Mouse (Mus musculus) kidney, postnatal 36 days (tissue): ENCODE measurements around the gene Prkg1.
"Not testable (repeated sequence)": the region's sequence is repeated elsewhere in the genome, so short reads cannot be mapped to it uniquely, and the experiment has no call there.

Experiments
- DNase-seq, 2 experiments: peaks; one replicate each; pipeline ENCODE4 v3.0.0; 2021 to 2022; ENCODE audit warnings: mixed read lengths in 2 of 2

The Prkg1 gene

DNA sequence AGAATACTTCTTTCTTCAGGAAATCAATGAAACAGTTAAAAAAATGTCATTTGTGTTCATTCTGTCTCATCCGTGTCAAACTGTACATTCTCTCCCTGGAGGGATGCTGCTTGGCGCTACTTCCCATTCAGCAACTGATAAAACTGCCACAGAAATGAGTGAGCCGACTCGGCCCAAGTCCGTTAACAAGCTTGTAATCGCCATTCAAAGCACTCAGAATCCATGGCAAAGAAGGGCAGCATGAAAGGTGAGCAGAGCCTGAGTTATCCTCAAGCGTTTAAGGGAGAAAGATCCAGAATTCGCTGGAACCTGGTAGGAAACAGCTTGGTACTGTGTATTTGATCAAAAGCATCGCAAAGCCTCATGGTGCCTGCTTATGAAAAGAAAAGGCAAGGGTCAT is 339.6 kb downstream of the Prkg1 start:
- no peak for DNase-seq

DNA sequence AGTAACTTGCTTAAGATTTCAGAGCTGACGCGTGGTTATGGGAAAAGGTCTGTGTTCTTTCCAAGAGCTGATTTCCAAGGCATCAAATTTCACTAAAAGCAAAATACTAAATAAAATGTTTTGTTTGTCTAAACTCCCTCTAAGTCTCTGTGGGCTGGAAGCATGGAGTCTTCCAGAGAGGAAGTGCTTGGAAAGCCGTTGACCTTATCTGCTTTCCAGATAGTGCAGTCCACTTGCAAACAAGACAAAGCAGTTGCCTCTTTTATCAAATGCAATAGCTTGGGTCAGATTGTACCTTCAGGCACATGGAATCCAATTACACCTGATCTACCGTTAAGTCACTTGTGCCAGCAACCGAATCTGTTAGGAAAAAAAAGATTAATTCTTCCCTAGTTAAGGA is 340.5 kb downstream of the Prkg1 start:
- DNase-seq = peak in 1 of 2 experiments; percentile 13

DNA sequence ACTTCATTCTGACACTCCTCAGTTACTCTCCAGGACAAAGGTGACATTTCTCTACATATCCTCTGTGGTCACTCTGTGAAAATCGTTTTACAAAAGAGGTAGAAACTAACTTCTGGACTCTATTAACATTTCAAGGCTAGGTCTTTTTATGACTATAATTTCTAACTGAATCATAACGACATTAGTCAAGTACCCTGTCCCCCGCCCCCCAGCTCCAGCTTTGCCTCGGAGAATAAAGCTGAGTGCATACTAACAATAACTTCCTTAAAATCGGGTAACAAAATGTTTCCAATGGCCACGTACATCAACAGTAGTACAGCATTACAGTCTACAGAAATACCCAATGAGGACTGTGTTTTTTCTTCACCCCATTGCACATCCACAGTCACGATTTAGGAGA is 351.3 kb downstream of the Prkg1 start:
- DNase-seq = no peak

DNA sequence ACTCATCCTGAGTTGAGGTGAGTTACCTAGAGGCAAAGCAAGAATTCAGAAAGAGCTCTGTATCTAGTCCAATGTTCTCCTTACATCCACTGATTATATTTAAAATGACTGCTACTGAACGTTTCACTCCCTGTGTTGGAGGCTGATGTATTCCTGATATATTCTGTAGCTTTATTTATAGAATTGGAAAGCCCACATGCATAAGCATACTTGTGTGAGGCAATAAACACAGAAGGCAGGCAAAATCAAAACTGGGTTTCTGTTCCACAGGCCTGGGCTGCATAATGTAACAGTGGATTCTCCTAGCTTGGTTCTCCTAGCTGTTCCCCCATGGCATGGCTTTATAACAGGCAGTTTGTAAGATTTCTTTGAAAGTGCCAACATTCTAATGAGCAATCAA is 368.7 kb downstream of the Prkg1 start:
- DNase-seq = no peak

DNA sequence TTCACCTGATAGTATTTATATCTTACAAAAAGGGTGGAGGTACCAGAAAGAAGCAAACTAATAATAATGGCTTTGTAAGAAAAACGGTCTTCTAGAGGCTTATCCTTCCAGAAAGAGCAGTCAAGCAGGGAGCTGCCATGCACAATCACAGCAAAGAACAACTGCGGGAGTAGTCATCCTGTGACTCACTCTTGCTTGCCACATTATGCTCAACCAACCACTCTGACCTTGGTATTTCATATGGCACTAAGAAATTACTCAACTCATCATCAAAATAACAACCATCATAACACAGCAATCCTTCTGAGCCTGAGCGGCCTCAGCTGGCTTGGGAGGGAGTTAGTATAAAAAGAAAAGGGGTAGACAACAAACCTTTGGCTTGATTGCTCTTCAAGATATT is 379.5 kb downstream of the Prkg1 start:
- DNase-seq = no peak

DNA sequence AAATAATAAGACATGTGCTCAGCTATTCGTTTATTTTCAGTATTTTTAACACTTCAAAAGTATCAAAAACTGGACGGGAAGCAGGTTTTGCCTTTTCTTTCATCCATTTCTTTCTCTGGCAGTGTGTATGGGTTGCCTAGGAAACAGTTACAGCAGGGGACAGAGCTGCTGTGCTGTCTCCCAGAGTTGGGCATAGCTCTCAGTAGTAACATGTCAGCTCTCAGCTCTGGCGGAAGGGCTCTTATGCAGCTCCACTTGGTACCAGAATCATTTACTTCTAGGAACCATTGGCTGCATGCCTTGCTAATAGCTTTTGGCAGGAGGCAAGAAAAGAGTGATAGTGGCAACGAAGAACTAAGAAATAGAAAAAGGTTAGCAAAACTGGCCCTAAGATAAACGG is 381.0 kb downstream of the Prkg1 start:
- no peak for DNase-seq

DNA sequence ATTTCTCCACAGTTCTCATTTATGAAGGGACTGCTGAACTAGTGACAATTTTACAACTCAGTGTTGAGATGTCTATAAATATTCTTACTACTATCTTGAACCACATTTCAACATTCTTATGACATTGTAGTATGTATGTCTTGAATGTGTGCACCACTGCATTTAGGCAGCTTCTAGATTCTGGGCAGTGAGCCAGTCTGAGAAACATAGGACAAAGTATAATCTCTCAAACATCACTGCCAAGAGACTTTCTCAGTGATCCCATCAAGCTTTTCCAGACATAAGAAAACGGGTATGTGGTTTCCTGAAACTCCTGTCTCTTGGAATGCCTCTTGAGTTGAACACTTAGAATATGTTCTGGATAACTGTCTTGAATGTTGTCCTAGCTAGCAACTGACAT is 394.7 kb downstream of the Prkg1 start:
- peak; percentile 10 to 35 for DNase-seq

DNA sequence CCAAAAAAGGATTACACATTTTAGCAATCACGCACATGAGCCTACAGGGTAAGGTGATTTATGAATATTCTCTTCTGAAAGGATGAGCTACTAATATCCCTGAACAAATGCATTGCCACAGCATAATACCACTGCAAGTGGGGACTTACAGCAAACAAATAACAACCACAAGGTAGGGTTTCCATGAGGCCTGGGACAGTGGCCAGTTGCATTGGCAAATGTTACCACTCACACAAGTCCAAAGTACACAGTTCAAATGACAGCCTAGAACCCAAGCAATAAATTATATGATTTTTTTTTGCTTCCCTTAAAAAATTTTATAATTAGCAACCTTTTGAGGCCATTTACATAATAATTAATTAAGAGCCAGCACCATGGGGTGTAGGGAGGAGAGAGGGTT is 395.7 kb downstream of the Prkg1 start:
- DNase-seq = peak; percentile 44 to 46

DNA sequence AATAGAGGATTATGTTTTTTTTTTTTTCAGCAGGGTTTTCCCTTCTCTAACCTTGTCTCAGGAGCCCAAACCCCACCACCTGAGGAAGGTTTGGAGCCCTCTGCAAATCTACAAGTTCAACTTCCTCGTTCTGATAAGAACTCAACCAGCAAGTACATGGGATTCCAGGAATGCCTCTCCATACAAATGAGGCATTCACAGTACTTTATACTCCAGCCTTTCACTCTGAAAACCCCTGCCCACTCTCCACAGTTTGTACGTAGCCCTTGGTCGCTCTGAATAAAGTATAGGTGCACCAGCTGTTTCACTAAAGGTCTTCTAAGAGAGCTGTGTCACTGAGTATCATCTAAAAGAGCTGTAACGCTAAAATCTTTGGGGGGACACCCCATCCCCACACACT is 402.8 kb downstream of the Prkg1 start:
- DNase-seq = no peak

DNA sequence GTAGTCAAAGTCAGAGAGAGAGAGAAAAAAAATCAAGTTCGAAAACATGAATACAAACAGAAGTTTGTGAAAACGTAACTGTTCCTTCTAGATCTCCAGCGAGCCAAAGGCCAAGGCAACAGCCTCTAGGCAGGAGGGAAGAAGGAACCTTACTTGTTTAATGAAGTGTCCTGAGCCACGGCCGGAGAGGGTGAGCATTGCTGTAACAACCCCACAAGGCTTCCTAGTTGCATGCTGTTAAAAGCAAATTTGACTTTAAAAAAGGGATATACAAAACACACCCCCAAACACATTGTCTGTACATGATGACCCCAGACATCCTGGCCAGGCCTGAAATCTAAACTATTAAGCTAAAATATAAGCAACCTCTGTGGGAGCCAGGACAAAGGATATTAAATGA is 403.3 kb downstream of the Prkg1 start:
- no peak for DNase-seq

DNA sequence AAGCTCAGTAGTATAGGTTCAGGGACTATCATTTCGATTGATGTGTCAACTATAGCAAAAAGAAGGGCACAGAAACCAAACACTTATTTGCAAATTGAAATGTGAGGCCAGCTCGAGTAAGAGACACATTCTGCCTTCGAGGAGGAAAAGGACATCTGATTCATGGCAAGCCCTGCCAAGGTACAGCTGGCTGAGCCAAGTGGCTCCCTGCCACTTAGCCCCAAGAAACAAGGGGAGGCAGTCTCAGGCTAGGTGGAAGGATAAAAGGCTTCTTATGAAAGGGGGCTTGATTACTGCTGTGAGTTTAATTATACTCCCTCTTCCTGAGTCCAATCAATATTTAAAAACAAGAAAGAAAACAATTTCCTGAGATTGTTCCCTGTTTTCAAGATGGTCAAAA is 403.7 kb downstream of the Prkg1 start:
- DNase-seq = peak; percentile 35 to 62

DNA sequence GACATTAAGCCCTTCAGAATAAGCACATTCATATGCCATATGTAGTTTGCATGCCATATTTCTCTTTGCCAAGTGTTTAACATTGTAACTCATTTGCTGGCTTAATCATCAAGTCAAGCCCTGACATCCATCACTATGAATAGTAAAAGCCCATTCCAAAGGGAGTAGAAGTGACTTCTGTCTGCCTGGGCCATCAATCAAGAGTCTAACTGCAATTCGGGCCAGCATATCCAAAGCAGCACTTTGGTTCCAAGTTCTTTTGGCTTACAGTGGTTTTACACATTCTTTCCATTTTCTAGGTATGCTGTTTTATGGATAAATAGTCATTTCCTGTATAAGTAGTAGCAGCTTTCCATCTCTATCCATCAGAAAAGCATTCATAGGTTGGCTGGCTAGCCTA is 409.9 kb downstream of the Prkg1 start:
- no peak for DNase-seq

DNA sequence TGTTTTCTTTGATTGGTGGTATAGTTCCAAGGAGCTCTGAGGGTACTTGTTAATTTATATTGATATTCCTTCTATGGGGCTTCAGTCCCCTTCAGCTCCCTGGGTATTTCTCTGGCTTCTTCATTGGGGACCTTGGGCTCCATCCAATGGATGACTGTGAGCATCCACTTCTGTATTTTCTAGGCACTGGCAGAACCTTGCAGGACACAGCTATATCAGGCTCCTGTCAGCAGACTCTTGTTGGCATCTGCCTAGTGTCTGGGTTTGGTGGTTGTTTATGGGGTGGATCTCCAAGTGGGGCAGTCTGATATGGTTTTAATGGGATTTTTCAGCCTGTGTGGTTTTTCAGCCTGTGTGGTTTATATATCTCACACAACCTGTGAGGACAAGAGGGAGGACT is 412.0 kb downstream of the Prkg1 start:
- DNase-seq = not testable (repeated sequence)

DNA sequence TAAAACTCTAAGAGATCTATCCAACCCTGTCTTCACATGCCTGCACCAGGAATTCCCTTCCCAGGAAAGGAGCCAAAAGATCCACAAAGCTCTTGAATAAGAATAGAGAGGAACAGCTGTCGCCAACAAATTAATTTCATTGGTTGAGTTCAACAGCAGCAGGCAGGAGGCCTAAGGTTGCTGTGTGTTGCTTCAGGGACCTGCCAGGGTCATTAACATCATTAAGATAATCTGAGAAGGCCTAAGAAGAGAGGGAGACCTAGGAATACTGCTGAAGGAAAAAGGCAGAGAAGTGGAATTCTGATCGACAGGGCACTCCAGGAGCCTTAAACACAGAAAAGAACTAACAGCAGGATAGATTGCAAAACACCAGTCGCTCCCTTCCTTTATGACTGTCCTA is 413.0 kb downstream of the Prkg1 start:
- DNase-seq = no peak

DNA sequence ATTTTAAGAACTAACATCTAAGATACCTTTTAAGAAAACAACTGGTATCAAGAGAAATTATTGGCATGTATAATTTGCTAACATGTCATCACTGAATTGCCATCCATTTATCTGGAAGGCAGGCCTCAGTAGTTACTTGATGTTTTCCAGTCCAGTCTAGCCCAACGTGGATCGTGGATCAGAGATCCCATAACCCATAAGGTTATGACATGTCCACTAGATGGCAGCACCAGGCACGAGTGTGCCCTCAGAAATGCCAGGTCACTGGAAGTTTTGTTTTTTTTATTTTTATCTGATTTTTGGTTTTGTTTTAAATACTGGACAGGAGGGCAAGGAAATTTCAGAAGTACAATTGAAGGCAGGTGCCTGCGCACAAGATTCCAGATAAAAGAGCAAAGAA is 422.7 kb downstream of the Prkg1 start:
- peak; percentile 55 to 82 for DNase-seq

DNA sequence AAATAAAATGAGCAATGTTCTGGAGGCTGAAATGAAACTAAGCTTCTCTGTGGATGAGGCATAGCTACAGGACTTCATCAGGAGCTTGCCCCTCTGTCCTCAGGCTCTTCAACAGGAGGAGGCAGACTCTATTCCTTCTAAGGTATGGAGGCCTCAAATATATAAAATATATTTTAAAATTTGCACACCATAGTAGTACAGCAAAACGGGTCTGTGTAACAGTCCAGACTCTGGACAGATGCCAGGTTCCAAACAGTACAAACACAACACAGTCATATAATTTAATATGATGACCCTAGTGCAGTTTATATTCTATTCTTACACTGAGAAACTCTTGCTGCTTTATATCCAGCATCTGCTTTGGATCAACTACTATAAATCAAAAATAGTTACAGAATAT is 423.9 kb downstream of the Prkg1 start:
- no peak for DNase-seq

DNA sequence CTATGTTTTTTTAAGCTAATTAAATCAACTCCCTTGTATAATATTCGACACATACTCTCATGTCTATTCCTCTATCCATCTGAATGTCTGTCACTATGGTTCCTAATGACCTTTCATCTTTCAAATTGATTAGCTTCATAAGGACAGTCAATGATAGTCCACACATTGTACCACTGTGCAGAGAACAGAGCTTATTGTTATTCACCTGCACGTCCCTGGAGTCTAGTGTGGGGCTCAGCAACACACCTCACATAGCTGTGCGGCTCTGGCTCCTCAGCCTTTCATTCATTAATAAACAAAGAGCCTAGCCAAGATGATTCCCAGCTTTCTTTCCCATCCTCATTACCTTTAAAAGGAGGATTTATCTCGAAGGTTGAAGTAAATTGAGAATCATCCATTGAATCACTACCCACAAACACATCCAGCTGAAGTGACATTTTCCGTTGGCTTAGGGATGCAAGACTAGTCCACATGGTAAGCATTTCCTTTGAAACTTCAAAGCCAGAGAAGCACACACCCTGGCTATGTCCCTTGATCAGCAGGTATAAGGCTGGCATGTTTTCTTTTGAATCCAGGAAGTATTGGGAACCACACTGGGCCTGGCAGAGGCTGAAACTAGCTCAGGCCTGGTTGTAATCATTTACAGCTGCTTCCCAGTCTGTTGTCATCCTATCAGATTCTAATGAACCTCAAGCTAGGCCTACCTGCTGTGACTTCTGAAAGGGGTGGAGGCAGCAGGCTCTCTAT is 426.3 kb downstream of the Prkg1 start:
- no peak for DNase-seq

DNA sequence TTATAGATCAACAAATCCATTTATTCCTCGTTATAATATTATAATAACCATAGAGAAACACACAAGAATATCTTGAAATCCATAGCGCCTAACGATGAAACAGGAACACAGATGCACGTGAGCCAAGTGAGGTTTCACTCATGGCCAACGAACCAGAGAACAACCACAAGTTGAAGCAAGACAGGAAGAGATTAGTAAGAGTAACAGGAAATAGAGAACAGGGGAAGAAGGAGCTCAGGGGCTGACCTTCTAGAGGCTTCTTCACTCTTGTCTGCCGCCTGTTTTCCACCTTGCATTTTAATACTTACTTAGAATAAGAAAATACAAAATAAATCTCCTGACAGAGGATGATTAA is 427.0 kb downstream of the Prkg1 start:
- DNase-seq = no peak

DNA sequence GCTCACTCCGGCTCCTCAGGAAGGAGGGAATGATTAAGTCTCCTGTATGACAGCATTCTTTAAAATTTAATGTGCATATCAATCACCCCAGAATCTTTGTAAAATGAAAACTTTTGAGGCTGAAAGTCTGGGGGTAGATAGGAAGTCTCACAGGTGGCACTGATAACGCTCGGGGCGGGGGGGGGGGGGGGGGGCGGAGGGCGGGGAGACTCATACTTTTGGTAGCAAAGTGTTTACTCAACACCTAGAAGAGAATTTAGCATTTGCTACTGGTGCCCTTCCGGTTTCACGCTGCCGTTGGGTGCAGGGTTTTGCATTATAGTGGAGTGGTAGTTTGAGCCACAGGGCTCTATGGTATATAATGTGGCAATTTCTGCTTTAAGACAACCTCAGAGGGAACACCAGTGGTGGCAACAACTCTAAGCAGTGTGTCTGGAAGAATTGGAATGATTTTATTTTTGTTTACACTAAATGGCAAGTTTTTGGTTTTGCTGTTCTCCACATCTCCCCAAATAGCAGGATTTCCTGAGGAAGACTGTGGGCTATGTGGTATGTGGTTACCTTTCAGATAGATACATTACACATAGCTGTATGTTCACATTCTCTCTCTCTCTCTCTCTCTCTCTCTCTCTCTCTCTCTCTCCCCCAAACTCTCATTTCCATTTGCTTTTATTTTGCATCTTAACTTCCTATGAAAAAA is 427.5 kb downstream of the Prkg1 start:
- no peak for DNase-seq

DNA sequence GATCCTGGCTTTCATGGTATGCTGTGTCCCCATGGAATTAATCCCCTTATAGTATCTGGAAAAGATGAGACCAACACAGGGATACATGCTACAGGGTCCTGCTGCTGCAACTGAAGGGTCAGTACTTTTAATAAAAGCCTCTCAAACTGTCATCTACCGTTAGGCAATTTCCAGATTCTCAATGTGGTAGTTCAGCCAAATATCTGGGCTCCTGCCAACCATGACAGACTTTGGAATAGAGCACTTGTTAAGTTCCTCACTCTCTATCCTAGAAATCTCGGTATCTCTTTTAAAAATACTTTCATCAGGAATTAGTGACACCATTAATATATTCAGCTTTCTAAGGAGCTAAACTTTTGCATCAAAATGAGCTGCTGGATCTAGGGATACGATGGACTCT is 428.5 kb downstream of the Prkg1 start:
- peak in 1 of 2 experiments; percentile 31 for DNase-seq

DNA sequence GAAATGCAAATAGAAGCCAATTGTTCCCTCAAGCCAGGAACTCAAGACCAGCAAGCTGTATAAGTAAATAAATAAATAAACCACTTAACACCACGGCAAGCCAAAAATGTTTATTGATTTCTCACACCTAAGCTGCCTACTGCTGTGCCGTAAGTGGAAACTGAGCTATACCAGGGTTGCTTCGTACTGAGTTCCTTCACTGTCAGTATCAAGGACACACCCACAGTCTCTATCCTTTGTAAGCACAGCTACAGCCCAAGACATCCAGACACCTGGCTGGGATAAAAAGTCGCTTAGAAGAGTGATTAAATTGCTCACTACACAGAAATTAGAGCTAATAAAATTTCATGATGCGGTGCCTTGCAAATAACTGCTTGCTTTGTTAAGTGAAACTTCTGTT is 434.9 kb downstream of the Prkg1 start:
- no peak for DNase-seq

DNA sequence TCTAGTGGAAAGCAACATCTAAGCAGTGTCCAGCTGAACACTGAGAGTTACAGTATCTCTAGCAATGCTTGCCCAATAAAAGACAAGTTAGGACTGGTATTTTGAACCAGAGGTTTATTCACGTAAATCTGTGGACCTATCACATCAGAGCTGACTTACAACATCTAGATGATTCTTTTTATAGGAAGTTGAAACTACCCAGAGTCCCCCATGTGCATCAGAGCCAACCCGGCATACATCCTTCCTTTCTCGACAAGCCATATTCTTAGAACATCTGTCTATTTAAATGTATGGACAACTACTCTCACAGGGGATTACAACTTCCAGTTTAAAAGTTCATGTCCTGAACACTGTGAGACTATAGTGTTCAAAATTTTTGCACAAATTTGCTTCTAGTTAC is 460.1 kb downstream of the Prkg1 start:
- DNase-seq = no peak

DNA sequence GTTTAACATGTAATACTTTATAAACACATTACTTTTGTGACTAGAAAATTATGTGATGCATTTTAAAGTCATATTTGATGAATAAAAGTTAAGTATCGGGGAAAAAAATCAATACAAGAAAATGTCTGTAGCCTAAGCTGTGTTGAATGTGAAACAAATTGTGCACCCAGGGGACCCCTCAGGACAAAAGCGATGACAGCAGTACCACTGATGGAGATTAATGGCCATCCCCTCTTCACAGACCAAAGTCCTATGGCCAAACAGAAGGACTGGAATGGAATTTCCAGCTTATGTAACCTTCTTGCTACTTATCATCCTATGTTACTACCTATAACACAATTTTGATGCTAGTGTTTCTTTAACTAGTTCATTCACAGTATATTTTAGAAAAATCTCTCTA is 473.6 kb downstream of the Prkg1 start:
- DNase-seq = no peak

DNA sequence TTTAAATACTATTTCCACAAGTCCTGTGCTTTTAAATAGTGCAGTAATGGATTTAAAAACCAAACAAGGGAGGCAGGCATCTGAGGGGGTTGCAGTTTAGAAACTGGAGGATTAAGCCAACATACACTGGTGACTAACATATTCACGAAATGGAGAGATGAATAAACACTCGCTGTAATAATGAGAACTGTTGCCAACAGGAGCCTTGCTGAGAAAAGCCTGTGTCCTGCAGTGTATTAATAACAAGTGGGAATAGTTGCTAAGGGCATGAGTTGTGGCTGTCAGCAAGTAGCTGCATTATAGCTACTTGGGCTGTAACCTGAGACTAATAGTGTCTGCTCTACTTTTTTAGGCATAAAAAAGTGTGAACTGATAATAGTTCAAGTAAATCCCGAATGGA is 480.3 kb downstream of the Prkg1 start:
- no peak for DNase-seq

DNA sequence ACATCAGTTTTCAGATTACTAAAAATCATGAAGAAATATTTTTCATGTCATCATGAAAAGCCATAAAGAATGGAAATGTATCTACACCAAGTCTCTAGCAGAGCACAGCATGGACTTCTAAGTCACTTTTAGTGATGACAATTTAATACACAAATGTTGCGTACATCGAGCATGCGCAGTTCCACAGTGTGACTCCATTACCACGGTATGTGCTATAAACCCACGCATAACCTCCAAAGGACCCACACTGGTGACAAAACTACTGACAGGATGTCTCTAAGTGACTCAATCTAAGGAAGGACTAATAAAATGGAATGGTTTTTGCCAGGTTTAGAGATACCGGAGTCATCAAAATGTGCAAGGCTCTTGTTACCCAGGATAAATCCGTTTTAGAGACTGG is 480.7 kb downstream of the Prkg1 start:
- no peak for DNase-seq
